Mouse (Mus musculus): ENCODE measurements around the gene P2rx7.

DNA sequence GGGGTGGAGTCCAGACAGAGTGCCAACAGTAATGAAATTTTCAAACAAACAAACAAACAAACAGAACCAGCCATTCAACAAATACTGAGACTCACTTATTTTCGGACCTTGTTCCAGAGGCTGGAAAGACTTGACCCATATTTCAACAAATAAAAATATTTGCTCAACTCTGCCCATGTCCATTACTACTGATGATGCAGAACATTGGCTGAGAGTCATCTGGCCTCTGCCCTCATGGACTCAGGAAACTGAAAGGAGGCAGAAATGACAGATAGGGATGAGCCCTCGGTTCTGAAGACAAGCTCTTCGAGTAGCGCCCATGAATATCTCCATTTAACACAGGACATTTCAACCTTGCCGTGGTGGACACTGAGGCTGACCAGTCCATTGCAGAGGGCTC is 21.2 kb upstream of the P2rx7 start:
- TF ChIP-seq GATA1 (IDR thresholded peaks at IDR 0.05; ENCODE audit: borderline replicate concordance, low read length) (no peak), FLI1 (IDR thresholded peaks at IDR 0.05; ENCODE audit: low read length) (no peak)

Data from megakaryocyte, embryonic 14.5 days (primary cell).